Mouse (Mus musculus): ENCODE results near the gene Bbs9. TPM values are rescaled to one million over a fixed set of nuclear protein-coding genes. Genes with fewer than 3 reads are reported as not detected.

The Bbs9 gene
- total RNA-seq, 1 experiment from 2014 or later: 16.9 TPM

GRCm38 (mm10) chr9:22467371-22468169, 7.9 kb upstream of the Bbs9 start:
- ATAC-seq (replicated peaks; ENCODE audit: low read depth, poor library complexity, severe bottlenecking): peak; percentile 46

DNA sequence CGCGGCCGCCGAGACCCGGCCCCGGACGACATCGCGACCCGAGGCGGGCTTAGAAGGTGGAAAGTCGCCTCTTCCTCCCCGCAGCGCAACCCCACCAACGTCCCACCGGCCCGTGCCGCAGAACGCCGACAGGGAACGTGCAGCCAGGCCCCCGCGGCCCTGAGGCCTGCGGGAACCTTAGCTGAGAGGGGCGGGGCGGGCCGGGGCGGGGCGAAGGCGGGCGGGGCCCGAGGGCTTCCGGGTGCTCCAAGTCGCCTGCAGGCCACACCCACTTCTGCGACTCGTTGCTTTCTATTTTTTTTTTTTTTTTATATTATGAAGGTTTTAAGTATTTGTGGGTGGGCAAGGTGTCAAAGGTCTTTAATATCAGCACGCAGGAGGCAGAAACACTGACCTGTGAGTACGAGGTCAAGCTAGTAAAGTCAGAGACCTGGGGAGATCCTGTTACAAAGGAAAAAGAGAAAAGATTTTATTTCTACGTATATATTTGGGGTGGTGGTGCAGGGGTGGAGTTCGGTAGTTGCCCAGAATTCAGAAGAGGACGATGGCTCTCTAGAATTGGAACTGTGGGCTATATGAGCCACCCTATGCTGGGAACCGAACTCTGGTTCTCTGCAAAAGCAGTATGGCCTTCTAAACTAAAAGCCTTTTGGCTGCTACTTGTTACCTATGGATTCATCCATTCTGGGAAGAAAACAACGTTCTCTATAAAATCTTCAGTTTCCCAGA, 7.2 kb upstream of the Bbs9 start:
- ATAC-seq (replicated peaks; ENCODE audit: low read depth, poor library complexity, severe bottlenecking): peak; percentile 74

DNA sequence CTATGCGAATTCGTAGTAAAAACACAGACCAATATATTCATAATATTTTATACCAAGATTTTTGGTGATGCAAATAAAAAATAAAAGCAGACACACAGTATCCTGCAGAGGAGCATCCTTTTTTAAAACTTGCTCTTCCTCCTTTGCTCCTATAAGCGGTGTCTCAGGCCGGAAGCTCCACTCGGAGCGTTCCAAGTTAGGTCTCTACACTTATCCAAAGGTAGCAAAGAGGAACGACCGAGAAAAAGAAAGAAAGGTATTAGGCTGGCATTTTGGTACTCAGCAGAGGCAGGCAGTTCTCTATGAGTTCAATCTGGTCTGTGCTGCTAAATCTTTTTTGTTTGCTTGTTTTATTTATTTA, 6.6 kb upstream of the Bbs9 start:
- no peak for ATAC-seq (replicated peaks; ENCODE audit: low read depth, poor library complexity, severe bottlenecking)

DNA sequence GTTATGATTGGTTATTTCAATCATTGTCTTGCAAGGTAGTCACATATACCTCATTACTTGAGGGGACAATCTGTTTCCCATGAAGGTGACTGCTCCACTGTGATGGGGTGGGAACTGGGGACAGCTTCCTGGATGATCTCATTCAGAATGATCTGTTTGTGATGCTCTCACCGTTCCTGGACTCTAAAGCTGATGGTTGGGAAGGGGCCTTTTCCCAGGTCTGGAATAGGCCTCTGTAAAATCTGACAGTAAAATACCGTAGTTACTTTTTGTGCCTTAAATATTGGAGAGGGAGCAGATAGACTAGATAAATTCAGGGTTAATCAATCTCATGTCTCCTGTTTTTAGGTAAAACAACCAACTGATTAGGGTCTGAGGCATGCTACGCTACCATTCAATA, 5.9 kb upstream of the Bbs9 start, which contains the start of gene Rp9:
Gene Rp9 (minus strand): TSS at position 101 of the 400 bp plus-strand sequence.
- no peak for ATAC-seq (replicated peaks; ENCODE audit: low read depth, poor library complexity, severe bottlenecking)

GRCm38 (mm10) chr9:22476265-22476664, 750 bp downstream of the Bbs9 start:
- ATAC-seq (replicated peaks; ENCODE audit: low read depth, poor library complexity, severe bottlenecking): peak; percentile 15; the same call in 1 of the 2 replicates

- ATAC-seq (replicated peaks; ENCODE audit: low read depth, poor library complexity, severe bottlenecking): no peak
These were observed 3.4 kb downstream of the Bbs9 start for GRCm38 (mm10) chr9:22478946-22479345.

DNA sequence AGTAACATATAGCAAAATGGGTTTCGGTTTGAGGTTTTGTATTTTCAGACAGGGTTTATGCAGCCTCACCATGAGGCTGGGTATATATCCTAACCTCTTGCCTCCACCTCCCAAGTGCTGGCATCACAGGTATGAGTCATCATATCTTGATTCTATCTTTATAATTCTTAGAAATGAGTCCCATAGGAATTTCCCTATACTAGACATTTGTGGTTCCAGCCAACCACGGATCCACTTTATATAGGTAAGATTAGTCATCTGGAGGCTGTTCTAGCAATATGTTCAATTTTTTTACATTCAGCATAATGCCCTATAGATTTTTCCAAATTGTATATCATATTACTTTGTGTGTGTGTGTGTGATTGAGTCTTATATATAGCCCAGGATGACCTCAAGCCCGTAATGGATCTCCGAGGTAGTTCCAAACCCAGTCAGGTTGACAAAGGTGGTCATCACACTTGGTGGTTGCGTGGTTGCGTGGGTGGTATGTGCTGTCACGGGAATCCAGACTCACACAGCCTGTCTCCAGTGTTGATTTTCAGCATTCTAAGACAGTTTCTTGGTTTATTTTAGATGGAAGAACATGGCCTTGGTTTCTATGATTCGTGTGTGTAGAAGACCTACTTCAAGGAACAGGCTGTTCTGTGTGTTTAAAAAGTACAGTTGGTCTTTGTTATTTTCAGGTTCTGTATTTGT, 8.5 kb downstream of the Bbs9 start:
- no peak for ATAC-seq (replicated peaks; ENCODE audit: low read depth, poor library complexity, severe bottlenecking)

- no peak for ATAC-seq (replicated peaks; ENCODE audit: low read depth, poor library complexity, severe bottlenecking)
These were observed 9.2 kb downstream of the Bbs9 start for GRCm38 (mm10) chr9:22484562-22485308.

- ATAC-seq (replicated peaks; ENCODE audit: low read depth, poor library complexity, severe bottlenecking): no peak
These were observed 10.7 kb downstream of the Bbs9 start for GRCm38 (mm10) chr9:22486211-22486610.

DNA sequence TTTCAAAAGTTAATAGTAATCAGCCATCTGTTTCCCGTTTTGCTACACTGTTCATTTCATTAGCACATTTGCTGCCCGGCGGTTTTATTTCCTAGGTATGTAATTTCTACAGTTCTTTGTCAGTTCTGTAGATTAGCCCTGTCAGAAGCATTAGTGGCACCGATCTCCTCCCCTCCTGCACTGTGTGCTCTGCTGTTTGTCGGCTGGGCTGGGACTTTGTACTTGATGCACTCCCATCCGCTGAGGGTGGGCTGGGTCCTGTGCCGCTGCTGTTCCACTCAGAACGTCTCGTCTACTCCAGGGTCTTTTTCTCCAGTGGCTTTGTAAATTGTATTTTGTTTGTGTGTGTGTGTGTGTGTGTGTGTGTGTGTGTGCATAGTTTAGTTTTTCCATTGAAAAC, 13.4 kb downstream of the Bbs9 start:
- ATAC-seq (replicated peaks; ENCODE audit: low read depth, poor library complexity, severe bottlenecking): no peak

DNA sequence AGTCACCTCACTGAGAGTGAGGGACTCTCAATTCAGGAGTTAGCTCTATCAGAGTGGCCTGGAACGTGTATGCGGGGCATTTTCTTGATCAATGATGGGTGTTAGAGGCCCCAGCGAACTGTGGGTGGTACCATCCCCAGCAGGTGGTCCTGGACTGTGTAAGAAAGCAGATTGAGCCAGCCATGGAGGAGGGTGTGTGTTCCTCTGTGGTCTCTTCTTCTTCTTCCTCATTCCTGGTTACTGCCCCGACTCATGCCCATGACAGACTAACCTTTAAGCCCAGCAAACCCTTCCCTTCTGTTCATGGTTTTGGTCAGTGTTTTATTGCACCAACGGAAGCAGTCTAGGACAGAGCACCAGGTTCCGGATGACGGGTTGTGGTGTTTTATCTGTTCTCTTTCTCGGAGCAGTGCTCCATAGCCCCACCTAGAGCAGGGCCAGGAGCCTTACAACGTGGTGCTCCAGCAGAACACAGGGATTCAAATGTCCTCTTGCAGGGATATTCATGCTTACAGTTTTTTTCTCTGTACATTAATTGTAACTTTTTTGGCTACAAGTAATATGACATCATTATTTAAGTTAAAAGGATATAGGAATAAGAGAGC, 18.8 kb downstream of the Bbs9 start:
- ATAC-seq (replicated peaks; ENCODE audit: low read depth, poor library complexity, severe bottlenecking): 0 out of 2 replicates have a peak, but pooled peaks have one; percentile 11

GRCm38 (mm10) chr9:22495133-22495532, 19.6 kb downstream of the Bbs9 start:
- ATAC-seq (replicated peaks; ENCODE audit: low read depth, poor library complexity, severe bottlenecking): no peak

GRCm38 (mm10) chr9:22497021-22497767, 21.7 kb downstream of the Bbs9 start:
- ATAC-seq (replicated peaks; ENCODE audit: low read depth, poor library complexity, severe bottlenecking): no peak

GRCm38 (mm10) chr9:22502972-22503371, 27.5 kb downstream of the Bbs9 start:
- no peak for ATAC-seq (replicated peaks; ENCODE audit: low read depth, poor library complexity, severe bottlenecking)

DNA sequence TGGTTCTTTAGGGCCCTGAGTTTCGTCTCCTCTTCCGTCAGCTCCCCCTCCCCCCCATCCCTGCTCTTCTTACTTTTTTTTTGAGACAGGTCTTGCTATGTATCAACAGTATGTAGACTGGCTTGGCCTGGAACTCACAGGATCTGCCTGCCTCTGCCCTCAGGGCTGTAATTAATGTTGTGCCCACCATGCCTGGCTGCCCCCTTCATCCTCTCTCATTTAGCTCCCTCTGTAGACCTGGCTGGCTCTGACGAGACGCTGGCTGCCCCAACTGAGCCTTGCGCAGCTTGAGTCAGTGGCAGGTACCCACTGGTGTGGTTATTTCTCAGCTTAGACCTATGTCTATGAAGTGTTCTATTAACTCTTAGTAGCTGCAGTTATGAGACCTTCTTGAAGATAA, 28.1 kb downstream of the Bbs9 start:
- ATAC-seq (replicated peaks; ENCODE audit: low read depth, poor library complexity, severe bottlenecking): no peak

DNA sequence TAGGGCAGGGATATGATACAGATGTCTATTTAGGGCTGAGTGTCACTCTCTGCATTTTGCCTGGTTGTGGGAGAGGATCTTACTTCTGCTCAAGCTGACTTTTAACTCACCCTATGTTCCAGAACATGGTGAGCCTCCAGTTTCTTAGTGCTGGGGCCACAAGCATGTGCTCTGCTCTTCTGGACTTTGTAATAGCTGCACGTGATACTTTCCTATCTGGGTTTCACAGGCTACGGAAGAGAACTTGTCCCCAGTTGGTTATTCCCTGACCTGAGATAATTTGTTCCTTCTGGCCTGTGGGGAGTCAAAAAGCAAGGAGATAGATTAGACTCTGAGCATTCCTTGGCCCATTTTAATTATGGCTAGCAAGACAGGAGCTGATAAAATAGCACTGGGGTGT, 30.1 kb downstream of the Bbs9 start:
- no peak for ATAC-seq (replicated peaks; ENCODE audit: low read depth, poor library complexity, severe bottlenecking)

GRCm38 (mm10) chr9:22515076-22515475, 39.6 kb downstream of the Bbs9 start:
- no peak for ATAC-seq (replicated peaks; ENCODE audit: low read depth, poor library complexity, severe bottlenecking)

GRCm38 (mm10) chr9:22518394-22519041, 43.0 kb downstream of the Bbs9 start:
- ATAC-seq (replicated peaks; ENCODE audit: low read depth, poor library complexity, severe bottlenecking): peak; percentile 87

GRCm38 (mm10) chr9:22523460-22523859, 47.9 kb downstream of the Bbs9 start:
- no peak for ATAC-seq (replicated peaks; ENCODE audit: low read depth, poor library complexity, severe bottlenecking)
